Mouse (Mus musculus) gastrocnemius, postnatal 36 days (tissue): ENCODE measurements around the gene Lingo3. TPM values are rescaled to one million over a fixed set of nuclear protein-coding genes. Genes with fewer than 3 reads are reported as not detected.

Source experiments
- DNase-seq, 2 experiments: peaks; one replicate each; pipeline ENCODE4 v3.0.0; 2022
- intact Hi-C: fragments of 180-260 bp; cut with DNase I; formaldehyde crosslinking; loops from one replicate; pipeline ENCODE4 v1.15.1; 2025
- long read RNA-seq, 2 experiments: library from polyadenylated mRNA; stranded (forward); transcript quantifications; one replicate each; pipeline ENCODE4 v2.0.0; 2021
- total RNA-seq, 2 experiments: library from RNA; stranded (reverse); gene quantifications; 2 replicates each; pipeline ENCODE4 v1.2.3; 2021

The Lingo3 gene
- total RNA-seq = 10 to 100 TPM in 1 of 2 experiments, 1 to 10 TPM in 1; 8.4 to 10.3 TPM
- long read RNA-seq, experiment 1, transcript Lingo3-201 (2 exons, 3,439 nt) = major isoform, 7 of 10 reads
- long read RNA-seq, experiment 1, partial matches to known transcripts = 0 of 10 reads
- long read RNA-seq, experiment 1, other reads (novel, unspliced or antisense) = 3 of 10 reads
- long read RNA-seq, experiment 2, transcript Lingo3-201 (2 exons, 3,439 nt) = major isoform, 8 of 10 reads
- long read RNA-seq, experiment 2, partial matches to known transcripts = 0 of 10 reads
- long read RNA-seq, experiment 2, other reads (novel, unspliced or antisense) = 2 of 10 reads

DNA sequence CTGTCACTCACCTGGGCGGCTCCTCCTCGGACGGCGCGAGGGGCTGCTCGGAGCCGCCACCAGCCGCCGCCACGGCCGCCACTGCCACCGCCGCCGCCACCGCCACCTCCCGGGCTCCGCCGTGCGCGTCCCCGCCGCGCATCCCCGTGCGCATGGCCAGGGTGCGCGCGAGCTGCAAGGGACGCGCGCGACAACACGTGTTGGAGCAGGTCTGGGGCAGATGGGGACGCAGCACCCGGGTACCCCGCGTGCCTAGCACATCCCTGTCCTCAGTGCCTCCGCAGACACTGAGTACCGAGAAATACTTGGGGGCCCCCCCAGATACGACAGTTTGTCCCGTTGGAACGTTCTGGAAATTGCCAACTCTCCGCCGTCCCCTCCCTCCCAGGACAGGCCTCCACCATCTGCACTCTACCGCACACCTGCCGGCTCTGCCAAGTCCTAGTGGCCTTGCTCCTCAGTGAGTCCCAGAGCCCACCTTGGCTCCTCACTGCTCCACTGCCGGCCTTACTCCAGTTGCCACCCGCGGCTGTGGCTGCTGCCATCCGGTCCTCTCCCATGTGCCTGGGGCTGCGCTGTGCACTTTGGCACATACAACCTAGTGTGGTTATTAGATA is at the start of gene Lingo3:
Lingo3 (minus strand) TSS at position 109 of the 617 bp plus-strand sequence.
- DNase-seq = no peak
- intact Hi-C loops = no loop called here

DNA sequence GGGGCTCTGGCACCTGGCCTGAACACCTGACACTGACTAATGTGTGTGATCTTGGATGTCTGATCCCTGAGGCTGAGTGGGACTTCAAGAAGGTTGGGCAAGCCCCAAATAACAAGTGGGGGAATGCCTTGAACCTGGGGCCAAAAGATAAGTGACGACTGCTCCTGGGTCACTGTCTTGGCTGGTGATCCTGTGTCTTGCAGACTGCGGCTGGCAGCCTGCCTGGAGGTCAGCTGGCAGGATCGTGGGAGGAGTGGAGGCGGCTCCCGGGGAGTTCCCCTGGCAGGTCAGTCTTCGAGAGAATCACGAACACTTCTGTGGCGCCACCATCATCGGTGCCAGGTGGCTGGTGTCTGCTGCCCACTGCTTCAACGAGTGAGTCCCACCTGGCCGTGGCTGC is 43.3 kb upstream of the Lingo3 start:
- intact Hi-C loops = no loop called here
- DNase-seq = peak in 1 of 2 experiments; percentile 50

DNA sequence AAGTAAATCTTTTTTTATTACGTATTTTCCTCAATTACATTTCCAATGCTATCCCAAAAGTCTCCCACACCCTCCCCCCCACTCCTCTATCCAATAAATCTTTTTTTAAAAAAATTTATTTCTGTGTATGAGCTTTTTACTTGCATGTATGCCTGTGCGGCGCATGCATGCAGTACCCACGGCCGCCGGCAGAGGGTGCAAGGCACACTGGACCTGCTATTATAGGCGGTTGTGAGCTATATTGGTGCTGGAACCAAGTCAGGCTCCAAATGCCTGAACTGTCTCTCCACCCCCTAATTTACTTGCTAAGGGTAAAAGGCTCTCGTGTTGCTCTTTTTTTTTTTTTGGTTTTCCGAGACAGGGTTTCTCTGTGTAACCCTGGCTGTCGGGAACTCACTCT is 37.5 kb upstream of the Lingo3 start:
- DNase-seq = peak; percentile 60 to 75
- intact Hi-C loops = no loop called here

DNA sequence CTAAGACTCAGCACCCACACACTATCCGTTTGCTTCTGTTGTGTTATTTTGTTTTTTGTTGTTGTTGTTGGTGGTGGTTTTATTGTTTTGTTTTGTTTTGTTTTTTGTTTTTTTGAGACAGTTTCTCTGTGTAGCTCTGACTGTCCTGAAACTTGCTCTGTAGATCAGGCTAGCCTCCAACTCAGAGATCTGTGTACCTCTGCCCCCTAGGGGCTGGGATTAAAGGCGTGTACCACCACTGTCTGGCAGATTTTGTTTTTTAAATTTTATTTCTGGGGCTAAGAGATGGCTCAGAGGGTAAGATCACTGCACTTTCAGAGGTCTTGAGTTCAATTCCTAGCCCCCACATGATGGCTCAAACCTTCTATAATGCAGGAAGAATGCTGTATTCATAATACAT is 37.1 kb upstream of the Lingo3 start:
- no peak for DNase-seq
- intact Hi-C loops = no loop called here

DNA sequence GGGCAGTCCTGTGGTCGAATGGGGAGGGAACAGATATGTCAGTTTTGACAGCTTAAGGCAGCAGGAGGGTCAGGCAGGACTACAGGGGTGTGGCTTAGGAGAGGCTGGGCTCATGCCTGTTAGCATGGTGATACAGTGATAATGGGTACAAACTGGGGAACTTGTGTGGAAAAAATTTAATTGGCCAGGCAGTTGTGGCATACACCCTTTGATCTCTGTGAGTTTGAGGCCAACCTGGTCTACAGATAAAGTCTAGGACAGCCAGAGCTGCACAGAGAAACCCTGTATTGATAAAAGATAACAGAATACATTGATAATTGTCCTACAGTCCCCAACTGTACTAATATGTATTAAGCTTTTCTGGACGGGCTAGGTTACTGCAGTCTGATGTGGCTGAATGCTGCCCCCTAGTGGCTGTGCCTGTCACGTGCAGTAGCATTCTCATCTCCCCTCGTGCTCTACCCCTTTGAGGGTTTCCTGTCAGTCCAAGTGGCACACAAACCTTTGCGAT is 36.3 kb upstream of the Lingo3 start:
- DNase-seq = peak in 1 of 2 experiments; percentile 45

DNA sequence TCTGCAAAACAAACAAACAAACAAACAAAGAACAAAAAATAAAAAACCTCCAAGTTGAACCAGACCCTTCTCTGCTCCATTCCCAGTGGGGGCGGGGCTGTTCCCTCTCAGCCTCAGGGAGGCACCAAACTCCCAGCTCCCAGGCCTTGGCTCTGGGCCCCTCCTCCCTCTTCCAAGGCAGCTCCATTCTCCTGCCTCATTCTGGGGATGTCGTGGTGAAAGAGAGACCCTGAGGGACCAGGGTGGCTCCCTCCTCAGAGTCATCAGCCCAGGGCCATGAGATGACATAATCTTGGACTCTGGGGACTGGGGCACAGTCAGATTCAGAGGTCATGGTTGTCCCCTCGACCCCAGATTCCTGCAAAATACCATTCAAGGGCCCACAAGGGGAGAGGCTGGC is 32.8 kb upstream of the Lingo3 start:
- no peak for DNase-seq
- intact Hi-C loops = loop anchor here (2.0 kb wide), 1 partner anchor 54 kb away; no protein-coding TSS in a partner anchor

More for the DNA sequence above, 36.3 kb upstream of the Lingo3 start:
- intact Hi-C loops = no loop called here

DNA sequence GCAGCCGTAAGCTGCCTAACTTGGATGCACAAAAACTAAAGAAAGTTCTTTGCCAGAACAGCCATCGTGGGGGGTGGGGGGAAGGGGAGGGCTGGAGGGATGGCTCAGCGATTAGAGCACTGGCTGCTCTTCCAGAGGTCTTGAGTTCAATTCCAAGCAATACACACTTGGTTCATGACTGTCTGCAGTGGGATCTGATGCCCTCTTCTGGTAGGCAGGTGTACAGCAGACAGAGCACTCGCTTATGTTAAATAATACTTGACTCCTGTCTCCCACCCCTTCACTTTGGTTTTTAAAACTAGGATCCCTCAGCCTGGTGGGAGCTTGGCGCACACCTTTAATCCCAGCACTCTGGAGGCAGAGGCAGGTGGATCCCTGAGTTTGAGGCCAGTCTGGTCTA is 32.2 kb upstream of the Lingo3 start:
- DNase-seq = peak in 1 of 2 experiments; percentile 37
- intact Hi-C loops = loop anchor here (2.0 kb wide), 1 partner anchor 53 kb away; no protein-coding TSS in a partner anchor

DNA sequence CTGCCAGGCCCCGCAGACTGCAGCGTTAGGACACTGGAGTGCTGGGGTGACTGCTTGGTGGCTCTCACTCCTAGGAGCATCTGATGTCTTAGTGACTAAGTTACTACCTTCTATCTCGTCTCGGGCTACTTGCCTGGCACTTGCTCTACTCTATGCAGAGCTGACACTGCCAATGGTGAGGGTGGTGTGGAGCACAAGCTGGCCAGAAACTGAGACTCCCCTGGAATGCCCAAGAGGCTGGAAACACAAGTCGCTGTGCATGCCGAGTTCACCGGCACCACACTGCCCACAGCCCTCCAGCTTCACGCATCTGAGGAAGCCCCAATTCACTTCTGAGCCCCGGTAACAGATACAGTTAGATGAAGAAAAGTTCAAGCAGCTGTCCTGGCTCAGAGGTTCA is 30.2 kb upstream of the Lingo3 start:
- intact Hi-C loops = no loop called here

DNA sequence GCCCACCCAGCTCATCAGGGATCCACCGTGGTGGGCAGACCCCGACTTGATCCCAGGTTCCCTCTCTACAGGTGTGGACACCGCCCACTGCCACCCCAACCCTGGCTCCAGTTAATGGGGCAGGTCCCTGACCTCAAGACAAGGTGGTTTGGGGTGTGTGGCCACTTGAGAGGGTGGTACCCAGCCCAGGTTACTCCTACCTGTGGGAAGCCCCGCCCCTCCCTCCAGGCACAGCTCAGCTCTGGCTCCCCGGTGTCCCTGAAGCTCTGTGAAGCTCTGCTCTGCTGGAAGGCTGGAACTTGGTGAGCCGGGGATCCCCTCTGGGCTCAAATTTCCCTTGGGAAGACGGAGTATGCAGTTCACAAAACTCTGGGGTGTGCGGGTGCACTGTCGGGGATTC is 27.7 kb upstream of the Lingo3 start, which contains the start of gene Tmprss9:
Tmprss9 (plus strand) TSS at position 268 of the 400 bp plus-strand sequence.
- intact Hi-C loops = no loop called here
- no peak for DNase-seq

More for the DNA sequence above, 30.2 kb upstream of the Lingo3 start:
- no peak for DNase-seq

DNA sequence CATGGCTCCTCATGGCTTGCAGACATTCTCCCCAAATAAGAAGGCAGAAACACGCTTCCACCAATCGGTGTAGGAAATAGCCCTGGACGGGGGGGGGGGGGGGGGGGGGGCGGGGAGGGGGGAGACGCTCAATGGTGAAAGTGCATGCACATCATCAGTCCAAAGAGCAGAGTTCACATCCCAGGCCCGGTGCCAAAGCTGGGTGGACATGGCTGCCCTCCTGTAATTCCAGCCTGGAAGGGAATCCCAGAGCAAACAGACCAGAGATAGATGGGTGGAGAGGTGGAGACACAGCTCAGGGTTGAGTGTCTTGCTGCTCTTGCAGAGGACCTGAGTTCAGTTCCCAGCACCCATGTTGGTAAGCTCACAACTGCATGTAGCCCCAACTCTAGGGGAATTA is 27.2 kb upstream of the Lingo3 start:
- no peak for DNase-seq
- intact Hi-C loops = no loop called here

DNA sequence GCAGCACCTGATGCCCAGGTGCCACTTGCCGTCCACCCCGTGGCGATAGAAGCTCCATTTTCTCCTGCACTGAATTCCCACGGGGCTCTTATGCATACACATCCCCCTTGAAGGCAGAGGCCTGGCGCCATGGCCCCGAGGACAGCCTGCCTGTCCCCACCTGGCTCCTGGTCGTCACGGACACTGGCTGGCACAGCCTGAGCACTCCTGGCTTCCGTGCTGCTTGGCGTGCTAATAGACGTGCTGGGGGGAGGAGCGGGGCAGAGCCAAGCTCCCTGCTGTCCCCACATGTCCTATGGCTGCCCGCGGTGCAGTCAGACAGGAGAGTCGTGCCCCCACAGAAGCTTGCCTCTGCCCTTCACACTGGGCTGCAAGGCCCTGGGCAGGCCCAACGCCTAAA is 20.6 kb upstream of the Lingo3 start:
- intact Hi-C loops = no loop called here
- peak; percentile 50 to 57 for DNase-seq

DNA sequence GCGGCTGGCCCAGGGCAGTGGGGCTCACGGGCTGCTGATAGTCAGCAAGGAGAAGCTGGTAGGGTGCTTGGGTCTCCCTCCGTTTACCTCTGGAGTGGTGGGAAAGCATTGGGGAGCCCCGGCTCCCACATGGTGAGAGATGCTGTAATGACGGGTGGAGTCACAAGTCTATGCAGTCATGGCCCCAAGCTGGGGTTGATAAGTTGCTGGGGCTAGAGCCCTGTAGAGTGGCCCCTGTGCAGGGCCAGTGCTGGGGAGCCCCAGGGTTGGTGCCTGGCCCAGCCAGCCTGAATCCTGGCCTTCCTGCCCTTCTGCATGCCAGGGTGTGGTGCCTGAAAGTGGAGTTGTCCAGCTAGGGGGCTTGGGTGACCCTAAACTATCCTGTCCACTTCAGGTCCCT is 18.5 kb upstream of the Lingo3 start:
- DNase-seq = no peak
- intact Hi-C loops = no loop called here

DNA sequence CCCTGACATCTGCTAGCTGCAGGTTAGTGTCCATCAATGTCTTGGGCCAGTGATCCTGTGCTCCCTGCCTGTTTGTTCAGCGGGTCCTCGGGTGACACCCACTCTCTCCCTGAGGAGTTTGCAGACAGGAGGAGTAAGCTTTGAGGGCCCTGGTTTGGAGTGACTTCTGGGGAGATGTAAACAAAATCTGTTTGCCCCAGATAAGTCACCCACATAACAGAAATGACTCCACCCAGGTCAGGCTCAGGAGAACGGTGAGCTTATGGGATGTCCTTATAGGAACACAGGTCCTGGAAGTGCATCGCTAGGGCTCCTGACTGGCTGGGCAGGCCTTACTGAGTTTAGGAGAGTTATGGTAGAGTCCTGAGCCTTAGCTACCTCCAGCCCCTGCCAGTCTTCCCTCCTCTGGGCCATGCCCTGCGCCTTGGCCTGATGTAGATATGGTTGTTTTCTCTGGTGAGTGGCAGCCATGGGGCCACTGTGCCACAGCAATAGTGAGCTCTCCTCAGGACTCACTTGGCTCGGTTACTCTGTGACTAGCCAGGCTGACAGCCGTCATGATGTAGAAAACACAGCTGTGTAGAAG is 14.6 kb upstream of the Lingo3 start:
- DNase-seq = no peak

DNA sequence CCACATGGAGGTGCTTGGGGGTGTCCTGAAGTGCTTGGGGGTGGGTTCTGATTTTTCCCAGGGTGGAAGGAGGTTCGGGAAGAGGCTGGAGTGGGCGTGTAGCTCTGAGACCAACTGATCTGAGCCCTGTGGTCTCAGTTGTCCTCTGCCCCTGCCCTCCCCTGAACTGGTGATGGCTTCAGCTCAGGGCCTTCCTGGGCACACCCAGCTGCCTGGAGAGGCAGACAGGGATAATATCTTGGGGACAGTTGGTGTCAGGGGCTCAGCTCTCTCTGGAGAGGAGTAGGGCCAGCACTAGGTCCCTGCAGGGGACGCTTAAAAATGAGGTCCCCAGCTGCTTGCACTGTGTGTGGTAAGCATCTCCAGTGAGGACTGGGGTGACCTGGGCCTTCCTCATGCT is 14.0 kb upstream of the Lingo3 start:
- no peak for DNase-seq
- intact Hi-C loops = no loop called here

More for the DNA sequence above, 14.6 kb upstream of the Lingo3 start:
- intact Hi-C loops = no loop called here

DNA sequence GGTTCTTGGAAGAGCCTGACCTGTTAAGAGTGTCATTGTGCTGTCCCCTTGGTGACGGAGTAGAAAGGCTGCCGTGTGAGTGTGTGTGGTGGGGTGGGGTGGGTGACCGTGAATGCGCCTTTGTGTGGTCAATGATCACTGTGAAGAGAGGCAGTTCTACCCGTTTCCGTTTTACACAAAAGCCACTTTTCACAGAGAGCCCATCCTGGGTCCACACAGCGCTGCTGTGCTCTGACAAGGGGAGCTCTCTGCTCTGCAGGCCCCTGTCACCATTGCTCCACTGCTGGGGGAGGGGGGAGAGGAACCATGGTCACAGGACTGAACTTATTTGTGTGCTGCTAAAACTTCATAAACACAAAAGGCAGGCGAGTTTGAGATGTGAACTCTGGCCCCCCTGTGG is 13.5 kb upstream of the Lingo3 start:
- intact Hi-C loops = no loop called here

DNA sequence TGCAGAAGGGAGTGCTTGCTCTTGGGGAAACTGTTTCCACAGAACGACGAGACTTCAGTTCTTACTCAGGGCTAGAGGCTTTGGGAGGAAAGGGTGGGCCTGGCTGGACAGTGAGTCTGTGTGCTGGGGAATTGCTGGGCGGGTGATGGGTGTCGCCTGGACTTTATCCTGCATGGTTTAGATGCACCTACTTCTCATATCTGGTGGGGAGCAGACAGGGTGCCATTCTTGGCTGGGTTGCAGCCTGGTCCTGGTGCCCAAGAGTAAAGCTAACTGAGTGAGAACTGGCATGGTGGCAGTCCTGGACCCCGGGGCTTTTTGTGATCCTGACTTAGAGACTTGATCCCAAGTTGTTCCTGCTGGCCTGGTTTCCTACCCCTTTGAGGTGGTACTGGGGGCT is 13.1 kb upstream of the Lingo3 start:
- intact Hi-C loops = no loop called here
- no peak for DNase-seq

More for the DNA sequence above, 13.5 kb upstream of the Lingo3 start:
- no peak for DNase-seq

DNA sequence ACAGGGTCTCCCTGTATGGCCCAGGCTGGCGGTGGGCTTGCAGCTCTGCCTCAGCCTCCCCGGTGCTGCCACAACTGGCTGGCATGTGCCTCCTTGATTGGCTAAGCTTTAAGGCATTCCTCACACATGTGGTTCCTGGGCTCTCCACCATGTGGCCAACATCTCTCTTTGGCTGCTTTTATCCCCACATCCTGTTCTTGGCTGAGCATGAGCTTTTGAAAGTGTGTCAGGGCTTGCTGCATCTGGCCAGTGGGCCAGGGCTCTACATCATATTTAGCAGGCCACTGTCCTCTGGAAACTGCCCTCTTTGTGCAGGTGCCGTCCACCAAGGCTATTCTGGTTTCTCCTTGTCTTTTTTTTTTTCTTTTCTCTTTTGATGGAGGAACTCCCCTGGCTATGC is 12.4 kb upstream of the Lingo3 start:
- DNase-seq = no peak
- intact Hi-C loops = no loop called here

DNA sequence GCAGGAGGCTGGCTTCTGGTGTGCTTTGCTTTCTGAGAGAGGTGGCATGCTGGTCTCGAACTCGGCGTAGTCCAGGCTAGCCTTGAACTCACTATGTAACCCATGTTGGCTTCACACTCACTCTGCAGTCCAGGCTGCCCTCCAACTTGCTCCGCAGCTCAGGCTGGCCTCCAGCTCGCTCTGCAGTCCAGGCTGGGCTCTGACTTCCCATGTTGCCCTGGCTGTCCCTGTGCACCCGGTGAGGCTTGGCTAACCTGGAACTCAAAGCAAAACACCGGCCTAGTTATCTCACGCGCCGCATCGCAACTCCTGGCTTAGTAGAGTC is 11.9 kb upstream of the Lingo3 start:
- no peak for DNase-seq
- intact Hi-C loops = no loop called here

DNA sequence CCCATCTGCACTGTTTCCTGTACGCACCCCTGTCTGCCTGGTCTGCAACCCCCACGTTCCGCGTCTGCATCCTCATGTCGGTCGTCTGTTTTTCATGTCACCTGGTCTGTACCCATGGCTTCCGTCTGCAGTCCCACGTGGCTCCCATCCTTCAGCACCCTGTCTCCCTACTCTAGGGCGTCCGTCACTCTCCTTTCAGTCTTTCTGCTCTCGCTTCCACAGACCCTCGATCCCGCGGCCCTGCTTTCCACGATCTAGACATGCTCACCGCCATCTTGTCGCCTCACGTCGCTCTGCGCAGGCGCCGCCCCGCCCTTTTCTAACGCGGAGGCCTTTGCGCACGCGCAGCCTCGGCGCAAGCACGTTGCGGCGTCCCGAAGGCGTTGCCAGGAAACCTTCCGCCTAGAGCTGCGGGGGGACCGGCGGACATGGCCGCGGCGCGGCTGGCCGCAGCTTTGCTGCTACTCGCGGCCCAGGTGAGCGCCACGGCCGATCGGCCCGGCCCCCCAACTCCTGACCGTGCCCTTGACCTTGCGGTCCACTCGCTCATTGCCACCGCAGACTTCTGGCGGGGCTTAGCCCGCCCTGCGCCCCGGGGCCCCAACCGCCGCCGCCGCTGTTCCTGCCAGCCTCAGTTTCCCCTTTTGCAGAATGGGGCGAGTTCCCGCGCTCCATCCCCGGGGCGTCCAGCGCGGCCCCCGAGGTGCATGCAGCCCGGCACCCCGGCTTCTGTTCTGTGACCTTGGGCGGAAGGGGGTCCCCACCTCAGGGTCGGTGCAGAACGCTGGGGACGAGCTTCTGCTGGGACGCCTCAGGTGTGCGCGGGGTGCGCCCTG is 11.3 kb upstream of the Lingo3 start, which contains the start of the genes Lsm7 and Sppl2b:
Lsm7 (minus strand) TSS at position 297 of the 836 bp plus-strand sequence.
Sppl2b (plus strand) TSS at position 363 of the 836 bp plus-strand sequence.
- intact Hi-C loops = no loop called here
- peak; percentile 95 to 98 for DNase-seq

DNA sequence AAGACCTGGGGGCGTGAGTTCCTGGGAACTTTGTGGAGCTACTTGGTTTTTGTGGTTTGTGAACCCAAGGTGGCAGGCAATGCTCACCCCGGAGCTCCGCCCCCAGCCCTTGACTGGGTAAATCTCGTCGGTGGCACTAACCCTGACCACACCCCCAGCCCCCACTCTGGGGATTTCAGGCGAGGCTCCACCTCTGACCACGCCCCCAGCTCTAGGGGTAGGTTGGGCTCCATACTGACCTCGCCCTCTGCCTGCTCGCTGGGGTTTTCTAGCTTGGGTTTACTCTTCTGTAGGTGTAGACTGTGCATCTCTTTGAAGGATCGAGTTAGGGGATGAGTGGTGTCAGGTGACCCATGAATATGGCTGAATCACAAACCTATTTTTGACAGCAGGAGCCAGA is 4.7 kb upstream of the Lingo3 start:
- DNase-seq = peak in 1 of 2 experiments; percentile 48
- intact Hi-C loops = no loop called here
